In genomic region chr12:4738031-4738576, GRCm38 (mm10) we compare ENCODE assay signal across 19 mouse cellular contexts. TPM values are rescaled to one million over a fixed set of nuclear protein-coding genes. Genes with fewer than 3 reads are reported as not detected.
"Had no signal": no experiment of that assay in that cellular context is flagged by ENCODE, and none has a peak within 500 bp of the region (broad histone marks: within the 10 kb centered on the region; RNA-seq: fewer than 3 reads in every experiment).

TSS of gene Fam228a (minus strand) at chr12:4738430.

- ATAC-seq: liver, postnatal 0 days; midbrain, embryonic 13.5 days had no signal

- H3K4me1 ChIP-seq: limb, embryonic 13.5 days; liver, embryonic 13.5 days; lung, embryonic 15.5 days; midbrain, embryonic 13.5 days; neural tube, embryonic 15.5 days; stomach, embryonic 15.5 days had no signal

- H3K9me3 ChIP-seq: limb, embryonic 13.5 days; liver, embryonic 13.5 days; lung, embryonic 15.5 days; megakaryocyte, embryonic 14.5 days; midbrain, embryonic 13.5 days; neural tube, embryonic 15.5 days; stomach, embryonic 15.5 days had no signal

- DNase-seq: kidney, adult 11 months; kidney, adult 9 months; kidney, postnatal 36 days; layer of hippocampus, adult 9-11 months; liver, embryonic 13.5 days; liver, postnatal 0 days; lung, postnatal 14 days; thymus, adult 18-20 months; thymus, postnatal 25 days had no signal

- H3K36me3 ChIP-seq: limb, embryonic 13.5 days; liver, embryonic 13.5 days; lung, embryonic 15.5 days; midbrain, embryonic 13.5 days; neural tube, embryonic 15.5 days; stomach, embryonic 15.5 days had no signal

- H3K27me3 ChIP-seq: limb, embryonic 13.5 days; liver, embryonic 13.5 days; lung, embryonic 15.5 days; midbrain, embryonic 13.5 days; neural tube, embryonic 15.5 days; stomach, embryonic 15.5 days had no signal

- H3K9ac ChIP-seq: limb, embryonic 13.5 days; liver, embryonic 13.5 days; liver, postnatal 0 days; lung, embryonic 15.5 days; midbrain, embryonic 13.5 days; neural tube, embryonic 15.5 days; stomach, embryonic 15.5 days had no signal

- H3K4me2 ChIP-seq: limb, embryonic 13.5 days; liver, embryonic 13.5 days; lung, embryonic 15.5 days; midbrain, embryonic 13.5 days; neural tube, embryonic 15.5 days; stomach, embryonic 15.5 days had no signal

- H3K4me3 ChIP-seq: limb, embryonic 13.5 days; liver, embryonic 13.5 days; lung, embryonic 15.5 days; megakaryocyte, embryonic 14.5 days; midbrain, embryonic 13.5 days; myocyte; neural tube, embryonic 15.5 days; stomach, embryonic 15.5 days had no signal

- H3K27ac ChIP-seq: kidney, postnatal 0 days; limb, embryonic 13.5 days; liver, embryonic 13.5 days; lung, embryonic 15.5 days; macrophage; midbrain, embryonic 13.5 days; neural tube, embryonic 15.5 days; stomach, embryonic 15.5 days had no signal

RNA-seq across cellular contexts. Expression of gene Fam228a, which starts in this region (rescaled TPM):
- polyA plus RNA-seq: macrophage; myocyte; neural tube, embryonic 11.5 days had no signal
